Mouse (Mus musculus): ENCODE data around the gene Cipc.
A peak's percentile ranks its signal among the peaks of the same experiment; 100 is the strongest.

The Cipc gene

DNA sequence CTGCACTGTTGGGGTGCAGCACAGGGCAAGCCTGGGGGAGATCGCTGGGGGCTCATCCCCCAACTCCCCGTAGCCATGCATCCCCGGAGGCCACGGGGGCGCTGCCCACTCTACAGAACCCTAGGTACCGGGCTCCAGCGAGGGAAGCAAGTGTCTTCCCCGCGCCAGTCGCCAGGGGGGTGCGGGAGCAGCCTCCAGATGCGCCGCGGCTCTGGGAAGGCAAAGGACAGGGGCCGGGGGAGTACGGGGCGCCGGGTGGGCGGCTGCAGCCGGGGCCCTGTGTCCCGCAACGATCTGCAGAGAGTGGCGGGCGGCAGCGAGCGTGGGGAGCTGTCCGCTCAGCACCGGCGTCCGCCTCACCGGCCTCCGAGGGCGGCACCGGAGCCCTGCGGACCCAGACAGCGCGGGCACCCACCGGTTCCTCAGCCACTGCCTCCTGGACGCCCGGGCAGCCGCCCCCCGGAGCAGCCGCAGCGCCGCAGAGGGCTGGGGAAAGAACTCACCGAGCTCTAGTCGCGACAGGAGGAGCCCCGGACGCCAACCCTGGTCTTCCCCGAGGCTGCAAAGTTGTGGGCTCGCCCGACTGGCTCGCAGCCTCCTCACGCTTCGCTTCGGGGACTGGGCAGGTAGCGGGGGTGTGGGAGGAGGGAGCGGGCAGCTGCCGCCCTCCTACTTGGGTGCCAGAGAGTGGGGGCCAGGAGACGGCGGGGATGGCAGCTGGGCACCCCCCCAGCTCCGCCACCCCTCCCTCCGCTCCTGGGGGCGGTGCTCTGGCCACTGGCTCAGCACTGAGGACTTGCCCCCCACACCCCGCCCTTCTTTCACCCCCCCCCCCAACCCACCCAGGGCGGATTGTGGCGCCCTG is 43.3 kb downstream of the Cipc start, which contains the start of gene Zdhhc22:
TSS of gene Zdhhc22 (minus strand) at position 541 of the 865 bp plus-strand sequence.
- peak; percentile 73 for DNase-seq (ENCODE audit: low spot score)

DNA sequence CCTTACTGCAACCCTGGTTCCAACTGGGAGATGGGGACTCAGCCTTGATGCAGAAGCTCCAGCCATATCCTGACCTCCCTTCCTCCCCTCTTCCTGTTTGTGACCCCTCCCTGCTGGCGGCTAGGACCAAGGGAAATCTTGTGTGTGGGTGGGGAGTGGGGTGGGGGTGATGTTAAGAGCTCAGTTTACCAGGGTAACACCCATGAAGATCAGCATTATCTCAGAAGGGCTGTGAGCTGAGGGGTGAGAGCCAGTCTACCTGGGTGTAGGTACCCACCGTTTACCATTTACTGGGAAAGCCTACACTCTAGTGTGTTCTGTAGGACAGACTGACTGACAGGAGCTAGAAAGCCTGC is 43.9 kb downstream of the Cipc start:
- DNase-seq (ENCODE audit: low spot score) = no peak

DNA sequence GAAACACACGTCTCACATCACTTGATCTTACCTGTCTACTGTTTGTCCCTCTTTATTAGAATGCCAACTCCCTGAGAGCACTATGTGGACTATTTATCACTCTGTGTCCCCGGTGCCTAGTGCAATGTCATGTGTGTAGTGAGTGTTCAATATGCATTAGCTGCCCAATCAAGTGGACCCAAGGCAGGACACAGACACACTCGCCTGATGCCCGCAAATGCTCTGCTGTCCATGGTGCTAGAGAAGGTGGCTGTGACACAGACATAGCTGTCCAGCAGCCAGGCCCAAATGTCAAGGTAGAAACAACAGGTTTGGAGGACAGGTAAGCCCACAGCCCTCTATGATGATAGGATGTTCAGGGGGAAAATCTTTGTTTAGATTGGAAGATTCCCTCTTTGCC is 47.3 kb downstream of the Cipc start:
- no peak for DNase-seq (ENCODE audit: low spot score)

DNA sequence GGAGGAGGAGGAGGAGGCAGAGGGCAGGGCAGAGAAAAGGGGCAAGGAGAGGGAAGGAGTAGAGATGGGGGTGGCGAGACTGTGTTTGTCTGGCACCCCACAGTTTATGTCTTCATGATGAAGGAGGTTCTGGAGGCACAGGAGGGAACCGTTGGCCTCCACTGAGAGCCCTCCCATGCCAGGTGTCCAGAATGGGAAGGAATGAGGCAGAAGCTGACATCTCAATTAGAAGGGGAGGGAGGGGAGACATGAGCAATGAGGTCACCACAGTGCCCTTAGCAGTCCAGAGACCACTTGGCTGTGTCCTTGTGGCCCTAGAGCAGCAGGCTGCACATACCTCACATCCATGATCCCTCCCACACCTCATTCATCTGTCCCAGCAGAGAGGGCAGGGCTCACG is 47.9 kb downstream of the Cipc start:
- no peak for DNase-seq (ENCODE audit: low spot score)

DNA sequence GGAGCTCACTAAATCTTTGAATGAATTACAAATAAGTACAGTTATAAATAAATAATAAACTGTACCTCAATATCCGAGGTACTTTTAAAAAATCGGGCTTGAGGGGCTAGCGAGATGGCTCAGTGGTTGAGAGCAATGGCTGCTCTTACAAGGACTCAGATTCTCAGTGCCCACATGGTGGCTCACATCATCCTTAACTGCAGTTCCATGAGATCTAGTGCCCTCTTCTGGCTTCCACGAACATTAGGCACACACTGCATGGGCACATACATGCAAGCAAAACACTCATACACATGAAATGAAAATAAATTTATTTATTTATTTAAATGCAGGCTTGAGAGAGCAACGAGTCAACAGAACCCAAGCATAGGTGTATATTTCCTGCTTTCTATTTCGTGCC is 49.1 kb downstream of the Cipc start:
- no peak for DNase-seq (ENCODE audit: low spot score)

DNA sequence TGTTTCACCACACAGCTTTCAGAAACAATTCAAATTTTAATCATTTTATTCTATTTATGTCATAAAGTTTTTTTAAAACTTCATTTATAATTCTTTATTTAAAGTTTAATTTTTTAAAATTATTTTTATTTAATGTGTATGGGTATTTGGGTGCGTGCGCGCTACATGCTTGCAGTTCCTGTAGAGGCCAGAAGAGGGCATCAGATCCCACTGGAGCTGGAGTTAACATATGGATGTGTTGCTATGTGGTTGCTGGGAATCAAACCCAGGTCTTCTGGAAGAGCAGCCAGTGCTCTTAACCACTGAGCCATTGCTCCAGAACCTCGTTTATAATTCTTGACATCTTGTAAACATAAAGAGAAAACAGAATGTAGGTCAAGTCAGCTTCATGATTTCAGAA is 51.9 kb downstream of the Cipc start:
- no peak for DNase-seq (ENCODE audit: low spot score)

DNA sequence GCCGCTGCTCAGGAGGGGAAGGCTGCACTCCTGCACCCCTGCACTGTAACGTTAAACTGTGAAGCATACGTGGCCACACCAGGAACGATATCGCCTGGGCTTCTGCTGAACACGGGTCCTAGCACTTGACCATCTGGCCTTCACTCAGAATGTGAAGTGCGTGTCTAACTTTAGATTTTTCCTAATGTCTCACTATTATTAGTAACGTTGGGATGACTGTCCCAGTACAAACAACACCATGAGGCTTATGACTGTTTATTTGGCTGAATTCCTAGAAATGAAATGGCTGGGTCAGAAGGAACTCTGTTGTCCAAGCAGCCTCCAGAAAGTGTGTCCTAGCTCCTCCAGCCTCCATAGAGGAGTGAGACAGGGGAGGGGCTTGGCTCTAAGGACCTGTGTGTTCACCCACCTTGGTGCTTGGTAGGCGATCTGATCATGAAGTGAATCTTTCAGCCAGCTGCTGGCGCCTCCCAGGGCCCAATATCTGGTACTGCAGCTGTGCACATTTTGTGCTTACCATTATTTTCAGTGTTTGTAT is 52.5 kb downstream of the Cipc start:
- no peak for DNase-seq (ENCODE audit: low spot score)

DNA sequence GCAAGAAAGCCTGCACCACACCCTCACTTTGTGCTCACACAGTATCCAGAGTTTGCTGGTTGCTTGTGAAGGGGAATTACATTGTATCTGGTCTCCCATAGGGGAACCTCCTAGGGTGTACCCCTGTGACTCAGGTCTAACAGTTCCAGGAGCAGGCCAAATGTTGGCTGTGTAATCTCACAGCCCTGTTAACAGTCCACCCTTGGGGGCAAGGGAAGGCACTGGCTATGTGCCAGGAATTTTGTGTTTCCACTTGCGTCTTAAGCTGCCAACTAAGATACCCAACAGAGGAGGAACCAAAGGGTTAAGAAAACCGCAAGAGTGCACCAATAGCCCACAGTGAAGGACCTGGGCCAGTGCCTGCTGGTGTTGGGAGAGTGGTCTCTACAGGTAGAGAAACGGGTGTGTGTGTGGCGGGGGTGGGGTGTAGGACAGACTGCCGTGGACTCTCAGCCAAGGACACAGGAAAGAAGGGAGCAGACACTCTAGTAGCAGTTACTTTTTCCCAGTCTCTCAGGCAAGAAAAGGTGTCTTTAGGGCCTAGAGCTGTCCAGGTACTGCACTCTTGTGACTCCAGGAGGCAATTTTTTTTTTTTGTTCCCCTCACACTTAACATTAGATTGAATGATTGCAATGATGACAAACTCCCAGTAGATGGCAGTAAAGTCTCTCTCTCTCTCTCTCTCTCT is 53.5 kb downstream of the Cipc start:
- no peak for DNase-seq (ENCODE audit: low spot score)

DNA sequence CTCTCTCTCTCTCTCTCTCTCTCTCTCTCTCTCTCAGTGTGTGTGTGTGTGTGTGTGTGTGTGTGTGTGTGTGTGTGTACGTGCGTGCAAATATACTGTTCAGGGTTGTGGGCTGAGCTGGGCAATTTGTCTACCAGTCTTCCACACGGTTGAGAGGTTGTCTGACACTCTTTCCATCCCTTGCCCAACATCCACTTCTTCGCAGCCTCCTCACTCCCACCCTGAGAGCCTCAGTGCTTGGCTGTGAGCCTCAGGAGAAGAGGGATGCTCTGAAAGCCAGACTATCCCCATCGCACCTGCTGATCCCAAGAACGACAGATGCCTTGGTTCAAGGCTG is 54.0 kb downstream of the Cipc start:
- no peak for DNase-seq (ENCODE audit: low spot score)

DNA sequence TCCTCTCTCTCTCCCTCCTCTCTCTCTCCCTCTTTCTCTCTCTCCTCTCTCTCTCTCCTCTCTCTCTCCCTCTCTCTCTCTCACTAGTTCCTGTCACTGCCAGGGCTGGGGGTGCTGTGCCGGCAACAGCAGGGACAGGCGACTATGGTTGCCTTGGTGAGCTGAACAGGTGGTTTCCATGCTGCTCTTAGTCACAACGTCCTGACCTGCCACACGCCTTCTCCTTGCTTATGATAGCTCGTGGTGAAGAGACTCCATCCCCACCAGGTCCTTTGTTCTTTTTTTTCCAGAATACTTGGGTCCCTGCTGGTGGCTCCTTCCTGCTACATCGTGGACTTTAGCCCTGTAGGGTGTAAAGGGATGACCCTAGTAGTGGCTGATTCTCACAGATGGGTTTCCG is 55.4 kb downstream of the Cipc start:
- DNase-seq (ENCODE audit: low spot score) = no peak

DNA sequence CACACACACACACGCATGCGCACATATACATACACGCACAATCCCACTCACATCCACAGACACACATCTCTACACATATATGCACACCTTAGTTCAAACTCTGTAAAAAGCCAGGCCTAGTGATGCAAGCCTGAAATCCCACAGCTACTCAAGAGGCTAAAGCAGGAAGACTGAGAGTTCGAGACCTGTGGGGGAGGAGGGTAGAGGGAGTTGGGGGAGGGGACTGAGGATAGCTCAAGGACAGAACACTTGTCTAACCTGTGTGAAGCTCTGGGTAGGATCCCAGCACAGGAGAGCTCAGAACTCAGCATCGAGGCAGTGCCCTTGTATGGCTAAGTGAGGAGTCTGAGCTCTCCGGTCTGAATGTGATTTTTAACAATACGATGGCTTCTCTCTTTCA is 56.0 kb downstream of the Cipc start:
- no peak for DNase-seq (ENCODE audit: low spot score)

DNA sequence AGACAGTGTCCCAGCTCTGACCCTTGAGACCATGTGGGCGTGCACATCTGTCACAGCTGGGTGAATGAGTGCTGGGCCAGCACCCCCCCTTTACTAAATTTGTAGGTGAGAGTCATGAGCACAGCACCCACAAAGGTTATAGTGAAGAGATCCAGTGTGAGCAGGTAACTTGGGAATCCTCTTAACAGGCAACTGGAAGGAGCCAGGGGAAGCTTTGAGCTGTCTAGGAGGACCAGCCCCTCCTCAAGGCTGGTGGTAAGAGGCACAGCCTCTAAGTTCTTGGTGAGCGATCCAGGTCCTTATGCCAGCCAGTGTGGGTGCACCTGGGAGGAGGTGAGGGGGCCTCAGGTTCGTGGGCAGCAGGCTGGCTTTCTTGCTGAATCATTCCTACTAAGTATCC is 56.8 kb downstream of the Cipc start:
- DNase-seq (ENCODE audit: low spot score) = no peak

DNA sequence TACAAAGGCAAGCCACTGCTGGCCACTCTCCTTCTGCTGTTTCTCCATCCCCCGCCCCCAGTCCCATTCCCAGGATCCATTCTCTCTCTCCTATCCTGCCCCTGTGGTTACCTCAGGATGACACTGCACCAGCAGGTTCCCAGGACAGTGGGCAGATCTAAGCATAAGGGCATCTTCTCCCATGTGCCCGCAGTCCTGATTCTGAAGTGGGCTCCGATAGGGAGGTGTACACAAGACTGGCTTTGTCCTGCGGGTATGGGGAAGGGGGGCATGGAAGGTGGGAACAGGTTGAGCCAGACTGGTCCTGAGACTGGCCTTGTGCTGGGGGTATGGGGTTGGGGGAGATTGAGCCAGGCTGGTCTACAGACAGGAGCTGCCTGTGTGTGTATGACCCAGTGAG is 57.8 kb downstream of the Cipc start:
- DNase-seq (ENCODE audit: low spot score) = no peak
